Mouse (Mus musculus) stomach, postnatal 0 days (tissue): ENCODE measurements around the gene Tjap1.

Experiments
- CTCF ChIP-seq: IDR thresholded peaks from 2 replicates; pipeline ENCODE4 v1.5.1; 2016; ENCODE audit warnings: antibody characterized with exemption, low read depth, mild to moderate bottlenecking, moderate library complexity
- EP300 ChIP-seq: optimal IDR thresholded peaks from 2 replicates; pipeline ENCODE3; 2016; ENCODE audit warnings: antibody characterized with exemption

DNA sequence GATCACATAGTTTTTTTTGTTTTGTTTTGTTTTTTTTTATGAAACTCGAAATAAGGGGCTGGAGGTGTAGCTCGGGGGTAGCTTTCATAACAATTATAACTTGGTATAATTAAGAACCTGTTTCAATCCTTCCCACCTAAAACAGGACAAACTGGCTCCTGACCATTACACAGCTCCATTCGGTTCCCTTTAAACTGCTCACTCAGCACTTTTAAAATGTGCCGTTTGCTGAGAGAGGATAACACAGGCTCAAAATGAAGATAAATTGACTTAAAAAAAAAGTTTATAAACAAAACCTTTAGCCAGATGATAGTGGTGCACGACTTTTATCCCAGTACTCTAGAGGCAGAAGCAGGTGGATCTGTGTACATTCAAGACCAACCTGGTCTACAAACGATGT, 2.6 kb upstream of the Tjap1 start:
- no peak for TF ChIP-seq CTCF
- TF ChIP-seq EP300: no peak
